Mouse (Mus musculus) spleen, postnatal 4 days (tissue): ENCODE data around the gene Asb14.
"Not testable (repeated sequence)": the region's sequence is repeated elsewhere in the genome, so short reads cannot be mapped to it uniquely, and the experiment has no call there.

ENCODE experiments used
- DNase-seq, 2 experiments: peaks; one replicate each; pipeline ENCODE4 v3.0.0; 2022; ENCODE audit warnings: low spot score in 2 of 2

The Asb14 gene

GRCm38 (mm10) chr14:26894392-26894791 lies at the start of gene Asb14:
Gene Asb14 (plus strand): TSS chr14:26894557.
- no peak for DNase-seq

GRCm38 (mm10) chr14:26853053-26853452 lies 41.3 kb upstream of the Asb14 start:
- peak in 1 of 2 experiments; percentile 32 for DNase-seq

- no peak for DNase-seq
Observed at GRCm38 (mm10) chr14:26854066-26854465, 40.3 kb upstream of the Asb14 start.

GRCm38 (mm10) chr14:26858364-26858763 lies 36.0 kb upstream of the Asb14 start:
- peak in 1 of 2 experiments; percentile 21 for DNase-seq

GRCm38 (mm10) chr14:26859024-26859423 lies 35.3 kb upstream of the Asb14 start:
- DNase-seq, result no peak

GRCm38 (mm10) chr14:26867356-26867755 lies 27.0 kb upstream of the Asb14 start:
- DNase-seq, result no peak

- DNase-seq, result no peak
Observed at GRCm38 (mm10) chr14:26868299-26868698, 26.1 kb upstream of the Asb14 start.

GRCm38 (mm10) chr14:26878756-26879155 lies 15.6 kb upstream of the Asb14 start:
- DNase-seq, result no peak

GRCm38 (mm10) chr14:26879976-26880375 lies 14.4 kb upstream of the Asb14 start:
- no peak for DNase-seq

- DNase-seq, result no peak
Observed at GRCm38 (mm10) chr14:26881700-26882099, 12.7 kb upstream of the Asb14 start.

- no peak for DNase-seq
Observed at GRCm38 (mm10) chr14:26887244-26887643, 7.1 kb upstream of the Asb14 start.

- no peak for DNase-seq
Observed at GRCm38 (mm10) chr14:26890777-26891176, 3.6 kb upstream of the Asb14 start.

- DNase-seq, result no peak
Observed at GRCm38 (mm10) chr14:26899490-26899889, 5.1 kb downstream of the Asb14 start.

- no peak for DNase-seq
Observed at GRCm38 (mm10) chr14:26900893-26901292, 6.5 kb downstream of the Asb14 start.

GRCm38 (mm10) chr14:26907401-26907800 lies 13.0 kb downstream of the Asb14 start:
- no peak for DNase-seq

- not testable (repeated sequence) for DNase-seq
Observed at GRCm38 (mm10) chr14:26910461-26910860, 16.1 kb downstream of the Asb14 start.

- no peak for DNase-seq
Observed at GRCm38 (mm10) chr14:26911201-26911600, 16.8 kb downstream of the Asb14 start.

GRCm38 (mm10) chr14:26911826-26912225 lies 17.5 kb downstream of the Asb14 start:
- DNase-seq, result no peak

- no peak for DNase-seq
Observed at GRCm38 (mm10) chr14:26913681-26914268, 19.4 kb downstream of the Asb14 start.

GRCm38 (mm10) chr14:26919310-26919709 lies 25.0 kb downstream of the Asb14 start:
- DNase-seq, result no peak

- no peak for DNase-seq
Observed at GRCm38 (mm10) chr14:26923702-26924421, 29.5 kb downstream of the Asb14 start.

GRCm38 (mm10) chr14:26934891-26935290 lies 40.5 kb downstream of the Asb14 start:
- DNase-seq, result no peak

GRCm38 (mm10) chr14:26935558-26935957 lies 41.2 kb downstream of the Asb14 start:
- no peak for DNase-seq
